Mouse (Mus musculus): Measurements from ENCODE around the gene Ube3b. TPM values are rescaled to one million over a fixed set of nuclear protein-coding genes. Genes with fewer than 3 reads are reported as not detected.

The Ube3b gene
- total RNA-seq (2014; fragmentation: Nextera tagmentation) (39.5 and 50.3 TPM in 2 replicates), total RNA-seq (2017) (16.6 and 17.3 TPM in 2 replicates)

DNA sequence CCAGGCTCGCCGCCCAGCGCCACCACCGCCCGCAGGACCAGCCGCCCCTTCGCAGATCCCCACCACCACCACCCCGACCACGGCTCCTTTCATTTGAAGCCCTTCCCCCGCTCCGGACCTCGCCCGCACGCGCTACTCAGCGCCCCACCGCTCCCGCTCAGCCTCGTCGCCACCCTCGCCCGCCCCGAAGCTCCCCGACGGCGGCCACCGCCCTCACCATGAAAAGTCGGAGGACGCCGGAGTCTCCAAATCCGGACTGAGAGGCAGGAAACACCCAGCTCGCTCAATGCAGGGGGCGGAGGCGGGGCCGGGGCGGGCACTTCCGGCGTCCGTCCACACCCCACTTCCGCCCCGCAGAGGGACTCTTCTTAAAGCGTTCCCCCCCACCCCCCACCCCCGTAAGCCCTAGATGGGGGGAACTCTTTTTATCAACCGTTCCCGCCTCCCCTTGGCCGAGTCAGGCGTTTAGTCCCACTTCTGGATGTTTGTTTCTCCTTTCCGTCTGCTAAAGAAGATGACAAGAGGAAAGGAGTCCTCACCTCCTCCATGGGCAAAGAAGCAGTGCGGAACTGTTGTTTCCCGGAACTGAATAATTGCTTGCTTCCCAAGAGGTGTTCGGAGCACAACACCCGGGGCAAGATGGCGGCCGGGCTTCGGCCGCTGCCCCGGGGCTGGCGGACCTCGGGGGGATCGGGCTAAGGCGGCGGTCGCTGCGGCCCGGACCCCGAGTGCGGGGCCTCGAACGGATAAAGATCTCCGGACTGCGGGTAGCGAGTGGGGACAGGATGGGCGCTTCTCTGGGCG lies at the start of gene Ube3b, which contains the start of gene Kctd10:
TSS of gene Ube3b (plus strand) at position 399 of the 804 bp plus-strand sequence.
TSS of gene Kctd10 (minus strand) at position 300 of the 804 bp plus-strand sequence.
- ATAC-seq (replicated peaks; ENCODE audit: low FRiP score, low TSS enrichment, poor library complexity, severe bottlenecking), result peak; percentile 82

DNA sequence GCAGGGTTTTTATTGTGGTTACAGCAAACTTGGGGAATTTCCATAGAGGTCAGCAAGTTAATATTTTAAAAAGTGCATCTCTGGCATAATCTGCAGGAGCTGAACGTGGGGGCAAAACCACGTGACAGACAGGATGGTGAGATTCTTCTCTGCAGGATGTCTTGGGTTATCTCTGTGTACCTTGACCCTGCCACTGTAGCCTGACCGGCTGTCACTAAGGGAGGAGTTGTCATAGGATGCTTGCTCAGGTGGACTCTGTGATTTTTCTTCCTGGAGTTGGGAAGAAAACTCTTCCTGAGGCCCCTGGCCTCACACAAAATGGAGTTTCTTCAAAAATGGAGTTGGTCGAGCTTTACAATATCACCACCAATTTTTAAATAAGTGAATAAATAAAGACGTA lies 37.4 kb upstream of the Ube3b start:
- no peak for ATAC-seq (replicated peaks; ENCODE audit: low FRiP score, low TSS enrichment, poor library complexity, severe bottlenecking)

GRCm38 (mm10) chr5:114343612-114344011 lies 36.8 kb upstream of the Ube3b start:
- ATAC-seq (replicated peaks; ENCODE audit: low FRiP score, low TSS enrichment, poor library complexity, severe bottlenecking), result no peak

DNA sequence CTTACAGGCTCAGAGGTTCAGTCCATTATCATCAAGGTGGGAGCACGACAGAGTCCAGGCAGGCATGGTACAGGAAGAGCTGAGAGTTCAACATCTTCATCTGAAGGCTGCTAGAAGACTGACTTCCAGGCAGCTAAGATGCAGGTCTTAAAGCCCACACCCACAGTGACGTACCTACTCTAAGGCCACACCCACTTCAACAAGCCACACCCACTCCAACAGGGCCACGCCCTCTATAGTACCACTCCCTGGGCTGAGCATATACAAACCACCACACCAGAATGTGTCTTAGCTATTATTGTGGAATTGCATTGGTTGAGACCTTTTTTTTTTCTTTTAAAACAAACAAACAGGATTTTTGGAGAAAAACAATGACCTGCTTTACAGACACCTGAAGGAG lies 34.9 kb upstream of the Ube3b start:
- ATAC-seq (replicated peaks; ENCODE audit: low FRiP score, low TSS enrichment, poor library complexity, severe bottlenecking), result peak; percentile 81

- no peak for ATAC-seq (replicated peaks; ENCODE audit: low FRiP score, low TSS enrichment, poor library complexity, severe bottlenecking)
These were observed 33.4 kb upstream of the Ube3b start for GRCm38 (mm10) chr5:114347005-114347404.

DNA sequence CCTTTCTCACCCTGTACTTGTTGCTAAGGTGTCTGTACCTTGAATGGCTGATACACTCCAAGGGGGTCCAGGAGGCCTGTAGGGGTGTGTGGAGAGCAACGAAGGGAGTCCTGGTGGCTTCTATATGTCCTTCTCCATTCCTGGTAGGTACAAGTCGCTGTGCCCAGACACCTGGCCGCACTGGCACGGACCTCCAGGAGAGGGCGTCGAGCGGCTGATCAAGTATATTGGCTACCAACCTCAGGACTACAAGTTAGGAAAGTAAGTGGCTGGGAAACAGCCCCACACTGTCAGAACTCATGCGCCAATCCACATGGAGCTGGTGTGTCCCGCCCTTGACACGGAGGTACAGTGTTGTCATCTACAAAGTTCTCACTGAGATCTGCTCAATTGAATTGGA lies 28.9 kb upstream of the Ube3b start:
- no peak for ATAC-seq (replicated peaks; ENCODE audit: low FRiP score, low TSS enrichment, poor library complexity, severe bottlenecking)

DNA sequence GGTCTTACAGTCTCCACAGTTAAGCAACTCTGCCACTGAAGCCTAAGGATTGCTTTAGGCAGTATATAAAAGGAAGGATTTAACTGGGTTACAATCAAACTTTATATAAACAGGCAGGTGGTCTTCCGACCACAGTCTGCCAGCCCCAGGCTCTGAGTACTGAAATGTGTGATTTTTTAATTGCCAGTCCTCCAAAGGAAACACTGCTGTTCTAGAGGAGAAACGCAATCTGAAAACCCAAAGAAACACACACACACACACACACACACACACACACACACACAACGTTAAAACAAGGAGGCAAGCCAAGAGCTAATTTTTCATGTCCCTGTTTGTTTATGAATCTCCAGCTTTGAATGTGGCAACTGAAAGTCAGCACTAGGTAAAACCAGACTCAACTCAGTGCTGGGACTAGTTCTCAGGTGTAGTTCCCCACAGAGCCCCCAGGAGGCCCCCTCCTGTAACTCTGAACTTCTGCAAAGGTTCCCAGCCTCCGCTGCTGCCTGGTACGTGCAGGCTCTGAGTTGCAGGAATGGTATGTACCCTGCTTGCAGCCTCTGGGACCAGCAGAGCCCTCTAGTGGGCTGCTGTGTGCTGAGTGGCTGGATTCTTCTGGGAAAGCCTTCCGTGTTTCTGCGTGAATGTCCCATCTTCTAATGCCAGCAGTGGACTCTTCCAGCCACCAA lies 24.0 kb upstream of the Ube3b start:
- peak; percentile 94 for ATAC-seq (replicated peaks; ENCODE audit: low FRiP score, low TSS enrichment, poor library complexity, severe bottlenecking)

- ATAC-seq (replicated peaks; ENCODE audit: low FRiP score, low TSS enrichment, poor library complexity, severe bottlenecking), result peak; percentile 51
These were observed 23.3 kb upstream of the Ube3b start for GRCm38 (mm10) chr5:114356936-114357751.

DNA sequence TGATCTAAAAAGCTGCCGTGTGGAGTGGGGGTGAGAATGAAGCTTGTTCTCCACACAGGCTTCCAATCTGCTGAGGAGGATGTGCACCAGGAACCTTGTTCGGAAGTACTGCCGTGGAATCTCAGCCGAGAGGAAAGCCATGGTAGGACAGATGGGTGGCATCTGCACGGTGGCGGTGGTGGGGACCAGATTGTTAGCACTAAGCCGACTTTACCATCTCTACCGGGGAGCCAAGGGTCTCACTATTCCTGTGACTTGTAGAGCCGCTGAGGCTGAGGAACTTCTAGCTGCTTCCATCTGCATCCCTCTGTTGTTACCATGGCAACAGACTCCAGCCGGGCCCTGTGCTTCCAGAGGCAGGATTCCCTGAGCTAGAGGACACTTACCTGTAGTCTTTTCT lies 21.6 kb upstream of the Ube3b start:
- ATAC-seq (replicated peaks; ENCODE audit: low FRiP score, low TSS enrichment, poor library complexity, severe bottlenecking), result no peak

DNA sequence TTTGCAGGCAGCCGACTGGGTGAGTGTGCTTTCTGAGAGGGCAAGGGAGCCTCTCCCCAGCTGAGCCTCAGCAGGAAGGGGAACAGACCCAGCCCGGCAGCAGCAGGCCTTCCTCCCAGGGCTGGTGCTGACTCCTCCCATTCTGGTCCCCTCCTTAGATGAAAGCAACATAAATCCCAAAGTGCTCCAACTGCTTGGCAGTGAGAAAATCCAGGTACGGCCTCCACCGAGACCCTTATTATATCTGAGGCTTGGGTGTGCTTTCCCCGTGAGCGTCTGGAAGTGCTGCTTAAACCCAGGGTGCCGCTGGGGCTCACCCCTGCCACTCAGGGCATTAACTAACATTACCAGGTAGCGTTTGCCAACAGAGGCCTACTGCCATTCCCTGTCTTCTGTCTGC lies 20.8 kb upstream of the Ube3b start:
- ATAC-seq (replicated peaks; ENCODE audit: low FRiP score, low TSS enrichment, poor library complexity, severe bottlenecking), result no peak

- no peak for ATAC-seq (replicated peaks; ENCODE audit: low FRiP score, low TSS enrichment, poor library complexity, severe bottlenecking)
These were observed 19.4 kb upstream of the Ube3b start for GRCm38 (mm10) chr5:114360968-114361367.

DNA sequence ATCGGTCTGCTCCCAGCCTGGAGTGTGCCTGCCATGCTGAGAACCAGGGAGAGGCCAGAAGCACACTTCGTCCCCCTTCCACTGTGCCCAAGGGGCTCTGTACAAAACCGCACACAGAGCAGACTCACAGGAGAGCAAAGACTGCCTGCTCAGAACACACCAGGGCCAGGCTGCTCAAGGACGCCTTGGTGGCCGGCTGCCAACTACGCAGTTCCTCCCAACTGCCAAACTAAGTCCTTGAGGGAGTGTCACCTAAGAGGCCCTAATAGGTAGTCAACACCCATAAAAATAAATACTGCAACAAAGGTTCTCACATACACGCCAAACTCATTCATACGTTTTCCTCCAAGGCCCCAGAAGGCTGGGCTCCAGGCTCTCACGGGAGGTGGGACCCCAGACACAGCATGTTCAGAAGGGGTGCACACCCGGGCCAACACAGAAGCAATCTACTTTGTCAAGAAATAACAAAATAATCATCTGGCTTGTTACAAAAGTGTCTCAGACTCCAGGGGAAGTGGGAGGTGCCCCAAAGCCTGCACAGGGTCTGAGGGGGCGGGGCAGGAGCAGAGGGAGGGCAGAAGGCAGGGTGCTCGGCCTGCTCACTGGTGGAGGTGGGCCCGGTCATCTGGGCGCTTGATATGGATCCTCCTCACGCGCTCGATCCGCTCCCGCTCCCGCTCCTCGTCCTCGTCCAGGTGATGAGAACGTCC lies 15.2 kb upstream of the Ube3b start:
- peak; percentile 74 for ATAC-seq (replicated peaks; ENCODE audit: low FRiP score, low TSS enrichment, poor library complexity, severe bottlenecking)

DNA sequence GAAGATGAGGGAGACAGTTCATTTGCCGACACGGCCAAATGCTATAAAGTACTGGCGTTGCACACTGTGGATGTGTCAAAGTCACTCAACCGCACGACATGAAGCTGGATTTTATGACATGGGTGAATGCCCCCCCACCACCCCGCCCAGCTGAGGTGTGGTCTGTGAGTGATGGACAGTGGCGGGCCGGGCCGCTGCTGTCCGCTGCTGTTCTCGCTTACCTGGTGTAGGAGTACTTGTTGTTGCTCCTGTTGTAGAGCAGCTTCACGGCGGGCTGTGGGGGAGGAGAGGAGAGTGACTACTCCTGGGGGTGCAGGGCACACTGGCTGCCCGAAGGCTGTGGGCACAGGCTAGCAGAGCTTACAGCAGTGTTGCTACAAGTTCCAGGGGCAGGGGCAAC lies 12.3 kb upstream of the Ube3b start:
- no peak for ATAC-seq (replicated peaks; ENCODE audit: low FRiP score, low TSS enrichment, poor library complexity, severe bottlenecking)

GRCm38 (mm10) chr5:114368803-114369496 lies 11.5 kb upstream of the Ube3b start:
- ATAC-seq (replicated peaks; ENCODE audit: low FRiP score, low TSS enrichment, poor library complexity, severe bottlenecking), result no peak

- no peak for ATAC-seq (replicated peaks; ENCODE audit: low FRiP score, low TSS enrichment, poor library complexity, severe bottlenecking)
These were observed 10.5 kb upstream of the Ube3b start for GRCm38 (mm10) chr5:114369921-114370320.

GRCm38 (mm10) chr5:114370371-114370776 lies 10.0 kb upstream of the Ube3b start:
- no peak for ATAC-seq (replicated peaks; ENCODE audit: low FRiP score, low TSS enrichment, poor library complexity, severe bottlenecking)

DNA sequence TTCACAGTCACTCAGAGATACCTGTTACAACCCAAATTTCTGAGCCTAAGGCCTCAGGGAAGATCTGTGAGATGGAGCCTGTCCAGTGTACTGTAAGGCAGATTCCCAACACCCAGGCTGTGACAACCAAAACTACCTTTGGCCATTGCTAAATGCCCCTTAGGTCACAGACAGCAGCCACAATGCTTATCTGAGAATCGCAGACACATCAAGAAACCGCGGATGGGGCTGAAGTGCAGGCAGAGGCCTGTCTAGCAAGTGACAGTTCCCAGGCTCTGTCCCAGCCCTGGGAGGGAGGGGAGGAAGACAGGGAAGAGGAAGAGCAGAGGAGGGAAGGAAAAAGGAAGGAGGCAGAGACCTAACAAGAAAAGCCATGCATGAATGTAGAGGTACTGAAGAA lies 9.1 kb upstream of the Ube3b start:
- ATAC-seq (replicated peaks; ENCODE audit: low FRiP score, low TSS enrichment, poor library complexity, severe bottlenecking), result peak; percentile 76

GRCm38 (mm10) chr5:114371731-114372473 lies 8.5 kb upstream of the Ube3b start:
- ATAC-seq (replicated peaks; ENCODE audit: low FRiP score, low TSS enrichment, poor library complexity, severe bottlenecking), result peak; percentile 8; the same call in 1 of the 2 replicates
